Mouse (Mus musculus) T-cell, adult 2 months (primary cell): Measurements from ENCODE around the gene Shld2.
"Not testable (repeated sequence)": the region's sequence is repeated elsewhere in the genome, so short reads cannot be mapped to it uniquely, and the experiment has no call there.

ENCODE experiments used
- DNase-seq: peaks from one replicate; pipeline ENCODE4 v3.0.0; 2022; ENCODE audit warnings: low spot score

The Shld2 gene

GRCm38 (mm10) chr14:34280798-34281197 is 29.5 kb downstream of the Shld2 start:
- DNase-seq, result no peak

- DNase-seq, result no peak
These were observed 30.6 kb downstream of the Shld2 start for GRCm38 (mm10) chr14:34279726-34280125.

GRCm38 (mm10) chr14:34275225-34275624 is 35.1 kb downstream of the Shld2 start:
- no peak for DNase-seq

GRCm38 (mm10) chr14:34274141-34274540 is 36.2 kb downstream of the Shld2 start:
- no peak for DNase-seq

- DNase-seq, result no peak
These were observed 37.0 kb downstream of the Shld2 start for GRCm38 (mm10) chr14:34273280-34273679.

GRCm38 (mm10) chr14:34268046-34268445 is 42.2 kb downstream of the Shld2 start:
- no peak for DNase-seq

- DNase-seq, result not testable (repeated sequence)
These were observed 51.8 kb downstream of the Shld2 start for GRCm38 (mm10) chr14:34258525-34258924.

GRCm38 (mm10) chr14:34253261-34253660 is 57.0 kb downstream of the Shld2 start:
- no peak for DNase-seq

- no peak for DNase-seq
These were observed 57.7 kb downstream of the Shld2 start for GRCm38 (mm10) chr14:34252470-34253145.

GRCm38 (mm10) chr14:34240676-34241075 is 69.6 kb downstream of the Shld2 start:
- no peak for DNase-seq

- DNase-seq, result no peak
These were observed 70.0 kb downstream of the Shld2 start for GRCm38 (mm10) chr14:34240263-34240662.

- DNase-seq, result no peak
These were observed 75.5 kb downstream of the Shld2 start for GRCm38 (mm10) chr14:34234630-34235380.

- no peak for DNase-seq
These were observed 76.4 kb downstream of the Shld2 start for GRCm38 (mm10) chr14:34233846-34234245.

GRCm38 (mm10) chr14:34232866-34233680 is 77.2 kb downstream of the Shld2 start:
- no peak for DNase-seq

- no peak for DNase-seq
These were observed 78.0 kb downstream of the Shld2 start for GRCm38 (mm10) chr14:34232340-34232739.

GRCm38 (mm10) chr14:34228830-34229506 is 81.3 kb downstream of the Shld2 start:
- no peak for DNase-seq

GRCm38 (mm10) chr14:34227981-34228380 is 82.3 kb downstream of the Shld2 start:
- no peak for DNase-seq

- no peak for DNase-seq
These were observed 83.7 kb downstream of the Shld2 start for GRCm38 (mm10) chr14:34226566-34226965.

GRCm38 (mm10) chr14:34225986-34226385 is 84.3 kb downstream of the Shld2 start:
- DNase-seq, result no peak

- DNase-seq, result no peak
These were observed 86.9 kb downstream of the Shld2 start for GRCm38 (mm10) chr14:34223362-34223898.

- no peak for DNase-seq
These were observed 88.7 kb downstream of the Shld2 start for GRCm38 (mm10) chr14:34221416-34222077.
